Mouse (Mus musculus) cerebellum, adult 2 months (tissue): Measurements from ENCODE around the gene Rpap1.

ENCODE experiments used
- CTCF ChIP-seq: fragments of 200-500 bp; IDR thresholded peaks from 2 replicates; pipeline ENCODE4 v1.5.1; 2011; ENCODE audit warnings: low read depth, mild to moderate bottlenecking, control low read depth, low read length, moderate library complexity, borderline replicate concordance; ENCODE audit not compliant: insufficient read depth
- POLR2A ChIP-seq: fragments of 200-500 bp; IDR thresholded peaks from 2 replicates; pipeline ENCODE4 v1.6.1; 2011; ENCODE audit warnings: low read length, control low read depth, borderline replicate concordance; ENCODE audit not compliant: insufficient read depth

- TF ChIP-seq CTCF (no peak), POLR2A (no peak)
These were observed 21.5 kb upstream of the Rpap1 start for GRCm38 (mm10) chr2:119808881-119809280.
